Mouse (Mus musculus) forebrain, embryonic 15.5 days (tissue): ENCODE results near the gene Usp13. TPM values are rescaled to one million over a fixed set of nuclear protein-coding genes. Genes with fewer than 3 reads are reported as not detected.

Source experiments
- ATAC-seq: fragments of 200-750 bp; cut with Nextera tagmentation; replicated peaks from 2 replicates; pipeline ENCODE4 v1.8.0; 2017; ENCODE audit warnings: mild to moderate bottlenecking, moderate TSS enrichment, moderate library complexity
- H3K27ac ChIP-seq: fragments of 300-500 bp; sonication (generic); replicated peaks from 2 replicates; pipeline ENCODE4 v1.5.1; 2015; ENCODE audit warnings: mild to moderate bottlenecking, inconsistent platforms
- H3K27me3 ChIP-seq: fragments of 300-500 bp; sonication (generic); 2 replicates; pipeline ENCODE4 v1.6.1; 2015; ENCODE audit warnings: inconsistent platforms
- H3K36me3 ChIP-seq: fragments of 300-500 bp; sonication (generic); 2 replicates; pipeline ENCODE4 v1.6.1; 2015; ENCODE audit warnings: mild to moderate bottlenecking, inconsistent platforms
- H3K4me1 ChIP-seq: fragments of 300-500 bp; sonication (generic); 2 replicates; pipeline ENCODE4 v1.6.1; 2015; ENCODE audit warnings: inconsistent platforms
- H3K4me2 ChIP-seq: fragments of 300-500 bp; sonication (generic); replicated peaks from 2 replicates; pipeline ENCODE4 v1.6.1; 2015; ENCODE audit warnings: mild to moderate bottlenecking, inconsistent platforms
- H3K4me3 ChIP-seq: fragments of 300-500 bp; sonication (generic); 2 replicates; pipeline ENCODE4 v1.5.1; 2015; ENCODE audit warnings: mild to moderate bottlenecking, inconsistent platforms
- H3K9ac ChIP-seq: fragments of 300-500 bp; sonication (generic); replicated peaks from 2 replicates; pipeline ENCODE4 v1.6.1; 2015; ENCODE audit warnings: mild to moderate bottlenecking, inconsistent platforms
- H3K9me3 ChIP-seq: fragments of 300-500 bp; sonication (generic); 2 replicates; pipeline ENCODE4 v1.6.1; 2016; ENCODE audit warnings: inconsistent platforms
- WGBS: fragments of 180-500 bp; shearing (Covaris S2); methylation state at CpG from one replicate; pipeline ENCODE4 v1.1.7; 2015; ENCODE audit warnings: mixed read lengths; 5-methylcytosine and 5-hydroxymethylcytosine counted together
- polyA plus RNA-seq: library from polyadenylated mRNA; unstranded; fragments of >200 nt; fragmentation: Nextera tagmentation; extraction: Ambion mirVana; gene quantifications from 2 replicates; pipeline ENCODE4 v1.2.1, GENCODE M21; 2015

Usp13 gene
- polyA plus RNA-seq, 1 experiment from 2014 or later, result 8.2 TPM

DNA sequence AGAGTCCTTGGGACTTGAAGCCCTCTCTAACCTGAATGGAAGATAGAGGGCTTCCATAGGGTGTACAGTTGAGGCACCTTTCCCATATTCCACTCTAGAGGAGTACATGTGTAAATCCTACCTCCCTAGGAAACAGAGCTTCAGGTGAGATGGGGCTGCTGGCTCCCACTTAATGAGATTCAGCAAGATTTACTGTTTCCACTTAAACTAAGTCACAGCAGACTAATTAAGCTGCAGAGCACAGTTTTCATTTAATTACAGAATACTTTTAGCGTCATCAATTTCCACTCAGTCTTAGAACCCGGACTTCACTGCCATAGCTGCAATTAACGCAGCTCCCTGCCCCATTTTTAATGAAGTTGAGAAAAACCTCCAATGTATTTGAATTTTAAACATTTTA, 144.1 kb downstream of the Usp13 start:
- no peaks in the 10 kb centered on the region for H3K27me3 ChIP-seq
- no peaks in the 10 kb centered on the region for H3K4me1 ChIP-seq
- H3K9ac ChIP-seq, result no peak overlapping the region
- no peak overlapping the region for H3K4me3 ChIP-seq
- H3K9me3 ChIP-seq, result no peaks in the 10 kb centered on the region
- no peak overlapping the region for H3K27ac ChIP-seq
- no peak for ATAC-seq
- no peaks in the 10 kb centered on the region for H3K36me3 ChIP-seq
- WGBS, result 49% methylated on average over 3 of the region's 3 CpGs
- H3K4me2 ChIP-seq, result no peak overlapping the region

DNA sequence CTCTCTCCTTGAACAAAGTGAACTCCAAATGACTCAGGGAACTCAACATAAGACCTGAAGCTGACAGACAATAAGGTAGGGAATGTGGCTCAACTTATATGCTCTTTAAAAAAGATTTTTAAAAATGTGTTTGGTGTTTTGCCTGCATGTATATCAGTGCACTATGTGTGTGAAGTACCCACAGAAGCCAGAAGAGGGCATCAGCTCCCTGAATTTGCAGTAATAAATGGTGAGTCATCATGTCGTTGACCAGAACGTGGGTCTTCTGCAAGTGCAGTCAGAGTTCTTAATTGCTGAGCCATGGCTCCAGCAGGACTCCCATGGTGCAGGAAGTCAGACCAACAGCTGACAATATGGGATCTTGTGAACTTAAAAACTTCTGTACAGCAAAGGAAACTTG, 148.2 kb downstream of the Usp13 start:
- 0% methylated on average over 2 of the region's 2 CpGs for WGBS
- H3K9me3 ChIP-seq, result no peaks in the 10 kb centered on the region
- peaks cover 7% of the 10 kb centered on the region; the same call in 1 of the 2 replicates for H3K4me1 ChIP-seq
- no peak overlapping the region for H3K4me3 ChIP-seq
- H3K27ac ChIP-seq, result no peak overlapping the region
- H3K9ac ChIP-seq, result no peak overlapping the region
- no peaks in the 10 kb centered on the region for H3K36me3 ChIP-seq
- H3K4me2 ChIP-seq, result no peak overlapping the region
- ATAC-seq, result no peak
- no peaks in the 10 kb centered on the region for H3K27me3 ChIP-seq

DNA sequence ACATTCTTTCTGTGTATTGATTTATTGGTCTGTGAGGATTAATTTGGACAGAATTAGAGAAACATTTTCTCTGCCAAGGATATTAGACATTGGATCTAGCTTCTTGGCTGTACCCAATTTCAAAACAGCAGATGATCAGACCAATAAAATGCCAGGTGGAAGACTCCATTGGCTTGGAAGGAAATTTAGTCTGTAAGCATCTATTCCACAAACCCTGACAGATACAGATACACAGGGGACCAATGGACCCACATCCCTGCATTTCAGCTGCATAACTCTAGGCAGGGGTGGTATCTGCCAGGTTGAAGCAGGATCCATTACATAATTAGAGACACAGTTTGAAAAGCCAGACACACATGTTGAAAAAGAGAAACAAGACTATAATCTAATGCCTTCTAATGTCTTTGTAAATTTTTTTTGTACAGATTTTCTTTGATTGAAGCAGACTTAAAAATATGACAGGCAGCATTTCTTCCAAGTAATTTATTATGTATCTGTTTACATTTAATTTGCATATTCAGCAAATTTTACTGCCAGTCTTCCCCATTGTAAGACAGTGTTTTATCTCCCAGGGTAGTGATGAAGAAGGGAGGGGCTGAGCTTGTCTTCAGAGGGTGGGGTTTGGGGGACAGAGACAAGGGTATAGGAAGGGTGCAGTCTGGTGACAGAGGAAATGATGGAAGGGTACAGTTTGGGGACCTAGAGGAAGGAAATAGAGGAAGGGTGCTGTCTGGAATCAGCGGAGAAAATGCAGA, 151.5 kb downstream of the Usp13 start:
- Histone ChIP-seq H3K4me2 (no peak overlapping the region), H3K27me3 (no peaks in the 10 kb centered on the region), H3K4me1 (peaks cover 7% of the 10 kb centered on the region; the same call in 1 of the 2 replicates), H3K36me3 (no peaks in the 10 kb centered on the region), H3K27ac (peak overlapping the region; percentile 18; the same call in 1 of the 2 replicates), H3K4me3 (no peak overlapping the region), H3K9ac (no peak overlapping the region), H3K9me3 (no peaks in the 10 kb centered on the region)
- peak; percentile 70 for ATAC-seq
- WGBS, result 89% methylated on average over 1 of the region's 1 CpGs

DNA sequence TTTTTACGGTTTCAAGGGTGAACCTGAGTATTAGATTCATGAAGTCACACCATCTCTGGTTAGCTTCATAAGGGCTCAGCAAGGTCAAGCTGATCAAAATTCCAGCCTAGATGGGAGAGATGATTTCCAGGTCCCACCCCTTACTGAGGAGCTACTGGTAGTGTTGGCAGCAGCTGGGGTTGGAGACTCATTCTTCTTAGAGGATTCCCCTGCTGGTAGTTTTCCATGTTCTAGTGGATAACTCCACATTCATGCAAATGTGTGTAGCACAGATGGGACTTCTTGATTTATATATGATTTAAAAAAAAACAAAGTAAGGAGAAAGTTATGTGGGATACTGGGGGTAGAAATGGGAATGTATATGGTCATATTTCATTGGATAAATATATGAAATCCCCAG, 152.9 kb downstream of the Usp13 start:
- WGBS, result 97% methylated on average over 1 of the region's 1 CpGs
- Histone ChIP-seq H3K4me1 (peaks cover 7% of the 10 kb centered on the region; the same call in 1 of the 2 replicates), H3K36me3 (no peaks in the 10 kb centered on the region), H3K9me3 (no peaks in the 10 kb centered on the region), H3K4me2 (no peak overlapping the region), H3K27ac (no peak overlapping the region), H3K27me3 (no peaks in the 10 kb centered on the region), H3K4me3 (no peak overlapping the region), H3K9ac (no peak overlapping the region)
- no peak for ATAC-seq

DNA sequence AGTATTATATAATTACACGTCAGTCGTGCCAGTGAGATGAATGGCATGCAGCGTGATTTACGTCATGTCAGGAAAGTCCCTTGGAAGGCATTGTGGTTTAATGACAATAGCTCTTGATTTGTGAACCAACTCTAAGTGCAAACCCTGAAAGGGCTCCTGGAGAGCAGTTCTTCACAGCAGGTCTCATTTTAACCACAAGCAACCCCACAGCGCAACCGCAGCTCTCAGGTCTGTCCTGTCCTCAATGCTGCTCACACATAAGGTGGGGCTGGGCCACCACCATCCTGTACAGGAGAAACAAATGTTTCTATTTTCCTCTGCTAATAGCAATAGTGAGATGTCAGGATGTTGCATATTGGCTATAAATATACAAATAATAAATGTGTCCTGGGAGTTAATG, 161.9 kb downstream of the Usp13 start:
- Histone ChIP-seq H3K4me2 (no peak overlapping the region), H3K4me1 (0 out of 2 replicates have a peak, but pooled peaks cover 5% of the 10 kb centered on the region), H3K36me3 (no peaks in the 10 kb centered on the region), H3K27ac (no peak overlapping the region), H3K9me3 (no peaks in the 10 kb centered on the region), H3K9ac (no peak overlapping the region), H3K4me3 (no peak overlapping the region), H3K27me3 (no peaks in the 10 kb centered on the region)
- 15% methylated on average over 6 of the region's 6 CpGs for WGBS
- no peak for ATAC-seq

DNA sequence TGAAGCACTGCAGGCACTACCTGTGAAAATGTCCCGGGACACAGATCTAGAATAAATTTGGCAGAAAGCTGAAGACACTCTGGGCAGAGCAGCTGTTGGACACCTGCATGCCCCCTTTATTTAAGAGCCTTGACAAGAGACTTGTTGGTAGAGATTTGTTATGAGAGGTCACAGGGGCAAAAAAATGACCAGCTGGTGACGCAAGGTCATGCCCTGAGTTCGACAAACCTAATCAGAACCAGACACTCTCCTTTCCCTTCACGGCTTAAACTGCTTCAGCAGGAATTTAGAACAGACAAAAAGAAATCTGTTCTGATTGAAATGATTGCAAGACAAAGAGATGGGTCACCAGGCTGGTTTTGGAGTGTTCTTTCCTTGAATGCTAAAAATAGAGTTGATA, 162.6 kb downstream of the Usp13 start:
- no peak for ATAC-seq
- H3K9ac ChIP-seq, result no peak overlapping the region
- H3K36me3 ChIP-seq, result no peaks in the 10 kb centered on the region
- no peak overlapping the region for H3K27ac ChIP-seq
- H3K9me3 ChIP-seq, result no peaks in the 10 kb centered on the region
- no peaks in the 10 kb centered on the region for H3K27me3 ChIP-seq
- WGBS, result 76% methylated on average over 4 of the region's 4 CpGs
- 0 out of 2 replicates have a peak, but pooled peaks cover 5% of the 10 kb centered on the region for H3K4me1 ChIP-seq
- H3K4me3 ChIP-seq, result no peak overlapping the region
- no peak overlapping the region for H3K4me2 ChIP-seq

DNA sequence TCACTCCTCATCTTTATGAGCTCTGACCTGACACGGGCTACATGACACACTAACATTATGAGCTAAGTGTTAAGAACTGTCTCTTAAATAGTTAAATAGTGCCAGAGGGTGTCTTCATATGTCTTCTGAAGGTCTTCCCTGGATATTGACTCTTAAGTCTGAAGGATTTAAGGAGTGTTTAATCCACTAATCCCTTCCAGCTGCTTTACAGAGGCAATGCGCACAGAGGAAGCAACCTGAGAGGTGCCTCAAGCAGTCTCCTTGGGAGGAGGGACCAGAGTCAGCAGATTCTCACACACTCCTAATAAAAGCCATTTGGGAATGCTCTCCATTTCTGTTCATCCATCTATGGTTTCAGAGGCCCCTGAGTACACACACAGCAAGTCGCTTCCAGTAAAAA, 167.8 kb downstream of the Usp13 start:
- Histone ChIP-seq H3K36me3 (no peaks in the 10 kb centered on the region), H3K9ac (no peak overlapping the region), H3K4me3 (no peak overlapping the region), H3K27ac (no peak overlapping the region), H3K27me3 (no peaks in the 10 kb centered on the region), H3K9me3 (no peaks in the 10 kb centered on the region), H3K4me2 (no peak overlapping the region), H3K4me1 (no peaks in the 10 kb centered on the region)
- no peak for ATAC-seq
- WGBS, result 65% methylated on average over 3 of the region's 3 CpGs

Other genes with a start within 250 kb of the Usp13 start
- gene Gnb4, start 201.0 kb upstream of the Usp13 start, polyA plus RNA-seq, result 70.9 and 71.8 TPM in 2 replicates
- 126 and 139 TPM in 2 replicates for gene Actl6a, start 111.2 kb upstream of the Usp13 start, polyA plus RNA-seq
- gene Ndufb5, start 80.6 kb upstream of the Usp13 start, polyA plus RNA-seq, result 287 and 299 TPM in 2 replicates
- 36.6 and 38.1 TPM in 2 replicates for gene Mrpl47, start 79.9 kb upstream of the Usp13 start, polyA plus RNA-seq